Mouse (Mus musculus) skeletal muscle tissue, adult 2 months (tissue): Measurements from ENCODE around the gene Kazald1.
"Not testable (repeated sequence)": the region's sequence is repeated elsewhere in the genome, so short reads cannot be mapped to it uniquely, and the experiment has no call there.

Experiments
- DNase-seq: peaks from one replicate; pipeline ENCODE4 v3.0.0-alpha.2; 2012; ENCODE audit warnings: low read depth, low spot score

The Kazald1 gene

DNA sequence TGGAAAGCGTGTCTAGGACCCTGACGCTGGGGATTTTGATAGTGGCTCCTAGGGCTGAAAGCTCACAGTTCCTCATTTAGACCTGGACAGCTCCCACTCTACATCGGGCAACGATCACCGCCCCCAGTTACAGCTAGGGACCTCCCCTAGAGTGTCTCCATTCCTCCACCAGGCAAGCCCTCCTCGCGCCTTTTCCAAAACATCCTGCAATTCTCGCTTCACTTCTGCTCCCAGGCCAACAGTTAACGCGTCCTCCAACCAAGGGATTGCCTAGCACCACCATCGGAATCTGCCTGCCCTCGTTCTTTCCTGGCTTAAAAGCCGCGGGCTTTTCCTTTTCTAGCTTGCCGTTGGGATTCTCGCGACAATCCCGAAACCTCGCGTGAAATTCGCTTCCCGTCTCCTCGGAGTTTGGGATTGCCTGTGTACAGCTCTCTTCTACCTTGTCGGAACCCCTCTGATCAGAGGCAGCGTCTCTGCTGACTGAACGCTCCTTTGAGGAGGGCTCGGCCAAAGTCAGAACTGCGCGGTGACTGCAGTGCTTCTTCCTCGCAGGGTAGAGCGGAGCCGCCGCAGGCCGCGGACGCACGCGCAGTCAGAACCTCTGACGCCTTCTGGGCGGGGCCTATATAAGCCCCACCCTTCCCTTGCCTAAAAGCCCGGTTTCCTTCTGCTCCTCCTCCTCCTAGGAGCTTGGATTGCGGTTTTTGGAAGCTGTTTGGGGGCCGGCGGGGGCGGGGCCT is at the start of gene Kazald1:
Gene Kazald1 (plus strand): TSS at position 662 of the 743 bp plus-strand sequence.
- peak; percentile 95 for DNase-seq

DNA sequence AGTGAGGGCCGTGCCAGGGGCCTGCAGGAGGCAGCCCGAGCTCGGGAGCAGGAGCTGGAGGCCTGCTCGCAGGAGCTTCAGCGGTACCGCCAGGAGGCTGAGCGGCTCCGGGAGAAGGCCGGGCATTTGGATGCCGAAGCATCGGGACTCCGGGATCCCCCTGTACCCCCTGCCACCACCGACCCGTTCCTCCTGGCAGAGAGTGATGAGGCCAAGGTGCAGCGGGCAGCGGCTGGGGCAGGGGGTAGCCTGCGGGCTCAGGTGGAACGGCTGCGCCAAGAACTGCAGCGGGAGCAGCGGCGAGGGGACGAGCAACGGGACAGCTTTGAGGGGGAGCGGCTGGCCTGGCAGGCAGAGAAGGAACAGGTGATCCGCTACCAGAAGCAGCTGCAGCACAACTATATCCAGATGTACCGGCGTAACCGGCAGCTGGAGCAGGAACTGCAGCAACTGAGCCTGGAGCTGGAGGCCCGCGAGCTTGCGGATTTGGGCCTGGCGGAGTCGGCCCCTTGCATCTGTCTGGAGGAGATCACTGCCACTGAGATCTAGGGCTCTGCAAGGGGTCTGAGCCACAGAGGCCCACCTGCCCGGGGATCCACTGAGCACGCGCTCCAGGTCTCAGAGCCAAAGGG is 49.0 kb upstream of the Kazald1 start:
- no peak for DNase-seq

DNA sequence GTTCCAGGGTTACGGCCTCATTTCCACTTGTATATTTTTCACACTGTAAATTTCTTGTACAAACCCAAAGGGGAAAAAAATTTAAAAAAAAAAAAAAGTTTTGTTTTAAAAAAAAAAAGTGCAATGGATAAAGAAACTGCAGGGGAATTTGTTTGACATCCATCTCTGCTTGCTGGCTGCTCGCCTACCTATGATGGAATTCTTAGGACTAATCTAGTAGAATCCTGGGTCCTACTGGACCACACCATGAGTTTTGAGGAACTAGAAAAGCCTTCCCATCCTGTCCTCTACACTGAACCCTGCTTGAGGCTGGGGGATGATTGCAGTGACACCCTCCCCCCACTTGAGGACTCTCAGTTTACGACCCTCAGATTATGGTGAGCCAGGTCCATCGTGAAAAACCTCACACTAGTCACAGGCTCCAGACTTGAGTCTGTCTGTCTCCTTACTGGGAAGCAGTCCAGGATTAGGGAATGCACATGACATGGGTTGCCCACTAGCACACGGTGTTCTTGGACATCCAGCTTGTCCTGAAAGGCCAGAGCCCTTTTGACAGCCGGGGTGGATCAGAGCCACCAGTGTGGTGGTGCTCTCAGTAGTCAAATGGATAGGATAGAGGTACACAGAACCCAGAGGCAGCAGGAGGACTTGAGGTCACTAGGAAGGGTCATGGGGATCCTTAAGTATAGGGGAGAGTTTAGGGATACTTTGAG is 47.9 kb upstream of the Kazald1 start:
- DNase-seq = peak; percentile 87

DNA sequence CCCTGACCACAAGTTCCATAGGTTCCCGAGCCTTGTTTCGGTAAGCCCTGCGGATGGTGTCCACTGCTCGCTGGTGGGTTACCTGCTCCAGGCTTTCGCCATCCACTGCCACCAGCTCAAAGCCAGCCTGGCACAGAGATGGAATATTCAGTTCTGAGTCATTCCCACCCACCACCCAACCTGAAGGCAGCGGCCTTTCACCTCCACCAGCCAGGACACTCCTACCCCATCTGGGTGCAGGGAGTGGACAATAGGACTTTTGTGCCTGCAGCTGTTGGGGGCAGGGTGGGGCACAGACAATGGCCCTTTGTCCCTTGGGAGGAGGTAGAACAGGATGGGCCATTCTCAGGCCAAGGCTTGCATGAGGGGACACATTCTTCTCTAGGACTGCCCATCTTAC is 47.2 kb upstream of the Kazald1 start:
- no peak for DNase-seq

DNA sequence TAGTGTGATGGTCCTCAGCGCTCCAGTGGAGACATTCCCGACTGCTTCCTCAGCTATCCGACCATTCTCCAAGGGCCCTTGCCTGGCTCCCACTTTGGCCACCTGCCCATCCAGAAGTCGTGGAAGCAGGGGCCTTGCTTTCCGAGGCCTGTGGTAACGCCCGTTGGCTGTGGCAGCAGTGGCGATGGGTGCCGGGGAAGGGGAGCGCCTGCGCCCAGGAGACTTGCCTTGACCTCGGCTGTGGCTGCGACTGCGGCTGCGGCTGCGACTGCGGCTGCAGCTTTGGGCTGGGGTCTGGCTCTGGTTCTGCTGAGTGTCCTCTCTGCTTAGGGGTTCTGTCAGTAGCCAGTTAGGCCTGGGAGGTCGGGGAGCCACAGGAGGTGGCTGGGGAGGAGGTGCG is 46.3 kb upstream of the Kazald1 start:
- no peak for DNase-seq

DNA sequence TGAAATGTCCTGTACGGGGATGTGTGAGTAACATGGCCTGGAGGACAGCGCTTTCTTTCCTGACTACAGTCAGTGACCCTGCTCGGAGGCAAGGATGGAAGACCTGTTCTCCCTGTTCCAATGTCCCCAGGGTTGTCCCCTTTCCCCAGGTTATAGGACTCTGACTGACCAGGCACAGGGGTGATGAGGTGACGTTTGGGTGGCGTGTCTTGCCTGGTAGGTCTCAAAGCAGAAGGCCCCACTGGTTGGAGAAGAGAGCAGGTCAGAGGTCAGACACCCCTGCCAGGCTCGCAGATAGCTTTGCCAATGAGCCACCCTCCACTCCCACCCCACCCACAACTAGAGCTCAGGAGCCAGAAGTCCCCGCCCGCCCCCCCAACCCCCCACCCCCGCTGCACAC is 45.5 kb upstream of the Kazald1 start:
- no peak for DNase-seq

DNA sequence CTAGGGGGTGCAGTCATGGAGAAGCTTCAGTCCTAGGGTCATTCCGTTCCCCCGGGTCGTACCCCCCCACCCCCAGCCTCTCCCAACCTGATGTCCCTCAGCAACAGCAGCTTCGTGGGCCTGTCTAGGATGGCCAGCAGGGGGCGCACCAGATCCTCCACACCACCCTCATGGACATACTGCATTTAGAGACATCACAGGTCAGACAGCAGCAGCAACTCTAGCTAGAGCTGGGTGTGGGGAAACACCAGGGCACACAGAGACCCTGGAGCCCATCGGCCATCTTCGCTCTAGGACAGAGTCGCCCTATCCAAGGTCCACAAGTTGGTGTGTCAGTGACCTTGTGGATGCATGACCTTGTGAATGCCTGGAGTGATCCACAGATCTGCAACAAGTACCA is 44.9 kb upstream of the Kazald1 start:
- no peak for DNase-seq

DNA sequence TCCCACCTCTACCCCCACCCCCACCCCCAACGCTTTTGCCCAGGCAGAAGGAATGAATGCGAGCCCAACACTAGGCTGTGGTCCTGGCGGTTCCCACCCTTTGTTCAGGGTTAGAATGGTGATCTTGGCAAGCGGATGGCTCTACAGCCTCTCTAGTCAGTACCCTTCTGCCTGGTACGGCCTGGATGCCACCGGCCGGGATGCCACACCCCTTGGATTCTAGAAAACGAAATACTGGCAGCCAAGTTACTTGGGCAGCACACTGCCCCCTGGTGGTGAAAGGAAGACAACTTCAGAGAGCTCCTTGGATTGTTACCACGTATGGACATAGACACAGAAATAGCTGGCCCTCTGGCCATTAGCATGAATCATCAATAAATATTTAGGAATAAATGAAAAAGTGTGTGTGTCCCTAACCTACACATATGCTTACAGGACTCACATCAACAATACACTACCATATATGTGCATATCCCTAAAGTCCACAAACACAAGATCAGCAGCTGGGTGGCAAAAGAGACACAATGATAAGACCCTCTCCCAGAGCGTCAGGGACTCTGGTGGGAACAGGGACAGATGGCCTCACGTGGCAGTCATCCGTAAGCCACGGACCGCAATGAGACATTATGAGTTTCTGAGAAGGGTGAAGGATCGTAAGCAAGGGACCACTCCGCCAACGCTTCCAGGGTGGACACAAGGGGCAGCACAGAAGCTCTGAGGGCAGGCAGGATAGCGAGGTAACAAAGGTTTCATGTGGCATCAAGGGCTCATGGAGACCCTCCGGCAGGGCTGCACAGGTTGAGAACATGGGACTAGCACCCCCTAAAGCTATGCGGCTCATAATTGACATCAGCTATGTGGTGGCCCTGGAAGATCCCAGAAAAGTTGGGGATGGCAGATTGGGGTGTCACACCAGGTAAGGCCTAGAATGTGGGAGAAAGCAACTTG is 44.0 kb upstream of the Kazald1 start:
- peak; percentile 88 for DNase-seq

DNA sequence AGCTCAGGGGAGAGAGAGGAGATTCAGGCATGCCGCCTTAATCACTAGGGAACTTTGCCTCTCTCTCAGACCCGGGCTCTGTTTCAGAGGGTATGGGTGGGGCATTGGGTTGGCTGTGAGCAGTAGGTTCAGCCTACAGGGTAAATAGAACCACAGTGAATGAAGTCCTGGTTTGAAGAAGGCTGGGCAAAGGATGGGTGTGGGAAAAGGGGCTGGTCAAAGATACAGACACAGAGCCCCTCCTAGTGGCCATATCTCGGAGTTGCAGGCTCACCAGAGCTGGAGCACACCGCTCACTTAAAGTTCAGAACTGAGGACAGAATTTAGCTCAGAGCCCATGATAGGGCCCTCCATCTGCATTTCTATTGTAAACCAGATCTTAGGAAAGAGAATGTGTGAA is 43.3 kb upstream of the Kazald1 start:
- DNase-seq = peak; percentile 76

DNA sequence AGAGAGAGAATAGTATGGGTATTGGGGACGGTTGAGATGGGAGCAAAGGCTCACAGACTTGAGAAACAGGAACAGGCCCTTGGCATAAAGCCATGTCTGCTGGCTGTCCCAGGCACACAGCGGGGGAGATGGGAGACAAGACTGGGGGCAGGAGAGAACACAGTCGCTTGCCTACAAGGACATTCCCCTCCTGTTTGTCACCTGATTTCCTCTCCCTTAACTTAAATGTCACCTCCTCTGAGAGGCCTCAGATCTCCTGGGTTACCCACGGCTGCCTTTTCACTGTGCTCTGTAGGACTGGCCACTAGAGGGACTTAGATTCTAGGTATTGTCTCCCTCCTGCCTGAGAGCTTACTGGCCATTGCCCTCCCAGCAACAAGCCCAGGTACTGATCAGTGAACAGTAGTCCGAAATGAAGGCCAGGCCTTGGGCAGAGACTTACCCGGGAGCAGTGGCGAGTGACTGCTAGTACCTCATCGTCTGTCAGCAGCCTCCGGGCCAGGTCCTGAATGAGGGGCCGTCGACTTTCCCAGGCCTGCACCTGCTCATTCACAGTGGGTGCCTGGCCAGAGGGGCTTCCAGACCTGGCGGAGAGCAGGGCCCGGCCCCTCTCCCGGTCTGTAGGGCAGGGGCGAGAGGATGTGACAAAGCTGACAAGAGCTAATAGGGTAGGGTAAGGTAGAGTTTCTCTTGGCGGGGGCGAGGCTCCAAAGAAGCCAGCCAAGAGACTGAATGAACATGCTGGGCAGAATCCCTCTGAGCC is 42.3 kb upstream of the Kazald1 start:
- DNase-seq = no peak

DNA sequence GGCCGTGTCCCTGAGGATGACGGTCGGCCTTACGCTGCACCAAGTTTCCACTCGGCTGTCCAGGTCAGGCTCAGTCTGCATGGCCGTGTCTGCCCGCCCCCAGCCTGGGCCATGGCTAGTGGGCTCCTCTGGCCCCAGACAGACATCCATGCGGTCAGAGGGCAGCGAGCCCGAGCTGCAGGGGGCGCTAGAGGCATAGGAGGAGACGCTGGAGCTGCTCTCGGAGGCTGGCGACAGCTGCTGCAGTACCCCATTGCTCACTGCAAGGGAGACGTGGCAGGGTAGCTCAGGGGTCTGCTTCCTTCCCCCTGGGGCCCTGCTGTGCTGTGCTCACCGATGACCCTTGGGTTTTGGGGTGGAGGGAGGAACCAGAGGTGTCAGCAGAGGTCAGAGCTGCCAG is 38.2 kb upstream of the Kazald1 start:
- no peak for DNase-seq

DNA sequence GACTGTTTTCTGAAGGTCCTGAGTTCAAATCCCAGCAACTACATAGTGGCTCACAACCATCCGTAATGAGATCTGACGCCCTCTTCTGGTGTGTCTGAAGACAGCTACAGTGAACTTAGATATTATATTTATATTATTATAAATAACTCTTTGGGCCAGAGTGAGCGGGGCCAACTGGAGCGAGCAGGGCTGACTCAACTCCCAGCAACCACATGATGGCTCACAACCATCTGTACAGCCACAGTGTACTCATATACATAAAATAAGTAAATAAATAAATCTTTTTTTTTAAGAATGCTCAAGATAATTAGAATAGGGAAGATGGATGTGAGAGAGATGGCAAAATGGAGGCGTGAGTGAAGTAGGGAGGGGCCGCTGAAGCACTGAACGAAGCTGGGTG is 36.8 kb upstream of the Kazald1 start:
- DNase-seq = not testable (repeated sequence)

DNA sequence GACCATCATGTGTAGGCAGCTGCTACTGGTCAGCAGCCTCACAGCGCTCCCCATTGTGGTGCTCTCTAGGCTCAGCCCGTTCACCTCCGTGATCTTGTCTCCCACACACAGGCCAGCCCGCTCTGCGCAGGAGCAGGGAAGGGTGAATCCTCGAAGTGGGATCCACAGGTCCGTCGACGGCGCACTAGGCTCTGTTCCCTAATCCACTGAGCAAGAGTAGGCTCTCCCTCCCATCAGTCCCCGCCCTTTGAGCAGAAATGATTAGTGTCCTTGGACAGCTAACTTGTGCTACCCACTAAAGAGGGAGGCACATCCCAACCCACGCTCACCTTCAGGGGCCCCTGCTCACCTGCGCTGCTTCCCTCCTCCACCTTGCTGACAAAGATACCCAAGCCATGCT is 34.8 kb upstream of the Kazald1 start:
- DNase-seq = no peak

DNA sequence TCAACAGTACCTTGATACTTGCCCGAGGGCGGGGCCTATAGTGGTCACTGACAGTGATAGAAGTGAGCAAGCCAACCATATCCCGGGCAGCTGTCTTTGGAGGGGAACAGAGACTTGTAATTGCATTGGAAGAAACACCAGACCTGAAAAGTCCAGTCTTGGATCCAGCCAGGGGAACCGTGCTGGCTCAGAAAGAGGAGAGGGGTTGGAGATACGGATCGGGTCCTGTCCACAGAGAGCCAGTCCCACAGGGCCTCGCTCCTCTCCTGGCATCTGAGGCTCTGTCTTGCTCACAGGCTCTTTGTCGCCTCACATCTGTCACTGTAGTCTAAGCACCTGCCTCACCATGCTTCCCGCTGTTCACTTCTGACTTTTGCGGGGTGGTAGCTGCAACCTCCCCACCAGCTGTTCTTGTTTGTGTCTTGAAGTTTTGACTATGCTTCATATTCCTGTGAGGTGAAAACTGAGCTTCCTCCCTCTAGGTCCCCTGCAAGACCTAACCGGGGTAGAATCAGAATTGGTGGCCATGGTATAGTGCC is 30.6 kb upstream of the Kazald1 start:
- DNase-seq = no peak

DNA sequence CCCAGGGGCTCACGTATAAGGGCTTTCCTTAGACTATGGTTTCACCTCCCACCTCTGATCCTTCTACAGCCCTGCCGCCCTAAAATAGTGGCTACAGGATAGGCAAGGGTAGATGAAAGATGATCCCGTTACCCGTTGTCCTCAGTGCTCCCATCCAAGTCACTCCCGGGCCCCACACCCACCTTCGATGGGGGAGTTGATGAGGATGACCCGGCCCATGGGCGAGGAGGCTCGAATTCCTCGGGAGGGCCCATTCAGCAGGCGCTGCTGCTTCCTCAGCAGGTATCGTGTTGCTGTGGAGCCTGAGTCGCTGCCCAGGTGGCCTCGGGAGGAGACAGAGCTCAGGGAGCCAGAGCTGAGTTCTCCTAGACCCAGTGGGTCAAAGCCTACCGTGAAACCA is 29.8 kb upstream of the Kazald1 start:
- peak; percentile 90 for DNase-seq

DNA sequence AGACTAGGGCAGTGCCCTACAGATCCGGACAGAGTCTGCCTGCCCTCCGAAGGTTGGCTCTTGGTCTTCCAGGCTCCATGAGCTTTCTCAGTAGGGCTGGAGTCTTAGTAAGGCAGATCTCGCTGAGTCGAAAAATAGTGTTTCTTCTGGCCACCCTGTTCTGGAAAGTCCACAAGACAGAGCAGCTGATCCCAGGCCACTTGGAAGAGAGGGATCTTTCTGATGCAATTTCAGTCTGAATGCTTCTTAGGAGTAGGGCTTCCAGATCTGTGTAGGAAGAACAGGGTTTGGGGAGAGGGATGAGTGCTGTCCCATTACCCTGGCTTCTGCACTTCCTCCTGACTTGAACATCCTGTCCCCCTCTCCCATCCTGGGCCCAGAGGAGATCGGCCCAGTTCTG is 29.4 kb upstream of the Kazald1 start, which contains the start of gene Pdzd7:
Gene Pdzd7 (minus strand): TSS at position 67 of the 400 bp plus-strand sequence.
- no peak for DNase-seq

DNA sequence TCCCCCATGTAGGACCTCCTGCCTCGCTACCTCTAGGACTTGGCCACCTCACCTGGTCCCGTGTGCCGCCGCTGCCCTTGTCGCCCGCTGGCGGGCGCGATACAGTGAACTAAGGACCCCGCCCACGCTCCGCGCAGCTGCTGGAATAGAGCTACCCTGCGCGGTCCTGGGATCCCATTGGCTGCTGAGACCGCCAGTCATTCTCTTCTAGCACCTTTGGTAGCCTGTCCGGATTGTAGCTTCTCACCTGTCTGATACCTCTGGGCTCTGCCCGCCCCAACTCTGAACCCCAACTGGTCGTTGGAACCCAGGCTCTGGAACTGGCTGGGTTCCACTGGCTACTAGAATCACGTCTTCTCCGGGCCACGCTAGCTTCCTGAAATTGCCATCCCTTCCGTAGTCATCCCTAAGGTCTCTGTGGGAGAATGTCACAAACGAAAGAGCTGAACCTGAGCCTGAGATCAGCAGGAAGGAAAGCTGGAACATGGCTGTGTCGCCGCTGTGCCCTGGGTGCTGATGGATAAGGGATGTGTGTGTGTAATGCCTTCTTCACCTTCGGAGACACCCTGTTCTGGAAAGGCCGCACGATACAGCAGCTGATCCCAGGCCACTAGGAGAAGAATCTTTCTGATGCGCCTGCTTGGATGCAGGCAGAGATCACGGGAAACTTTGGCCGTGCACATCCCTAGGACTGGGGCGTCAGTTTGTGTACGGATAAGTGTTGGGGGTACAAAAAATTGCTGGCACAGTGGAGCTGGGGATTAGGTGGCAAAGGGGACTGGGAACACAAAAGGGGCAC is 28.3 kb upstream of the Kazald1 start:
- peak; percentile 88 for DNase-seq

DNA sequence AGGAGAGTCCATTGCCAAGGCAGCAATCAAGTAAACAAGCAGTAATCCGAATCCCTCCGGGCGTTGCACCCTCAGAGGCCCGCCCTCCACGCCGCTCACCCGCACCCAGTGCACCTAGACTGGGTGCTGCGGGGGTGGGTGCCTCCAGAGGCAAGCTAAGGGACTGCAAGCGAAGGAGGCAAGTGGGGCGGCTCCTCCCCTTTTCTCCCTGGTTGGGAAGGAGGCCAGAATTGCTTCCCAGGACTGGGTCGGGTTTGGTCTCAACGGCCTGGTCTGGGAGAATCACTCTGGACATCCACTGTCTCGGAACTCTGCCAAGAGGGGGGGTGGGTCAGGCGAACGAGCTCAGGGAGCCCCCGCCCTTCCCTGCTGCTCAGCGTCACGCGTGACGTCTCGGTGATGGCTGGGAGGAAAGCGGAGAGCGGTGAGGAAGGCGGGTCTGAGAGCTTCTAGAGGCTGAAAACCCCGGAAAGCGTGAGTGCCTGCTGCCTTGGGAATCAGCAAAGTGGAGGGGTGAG is 27.6 kb upstream of the Kazald1 start, which contains the start of gene Sfxn3:
Gene Sfxn3 (plus strand): TSS at position 87 of the 518 bp plus-strand sequence.
- peak; percentile 96 for DNase-seq

DNA sequence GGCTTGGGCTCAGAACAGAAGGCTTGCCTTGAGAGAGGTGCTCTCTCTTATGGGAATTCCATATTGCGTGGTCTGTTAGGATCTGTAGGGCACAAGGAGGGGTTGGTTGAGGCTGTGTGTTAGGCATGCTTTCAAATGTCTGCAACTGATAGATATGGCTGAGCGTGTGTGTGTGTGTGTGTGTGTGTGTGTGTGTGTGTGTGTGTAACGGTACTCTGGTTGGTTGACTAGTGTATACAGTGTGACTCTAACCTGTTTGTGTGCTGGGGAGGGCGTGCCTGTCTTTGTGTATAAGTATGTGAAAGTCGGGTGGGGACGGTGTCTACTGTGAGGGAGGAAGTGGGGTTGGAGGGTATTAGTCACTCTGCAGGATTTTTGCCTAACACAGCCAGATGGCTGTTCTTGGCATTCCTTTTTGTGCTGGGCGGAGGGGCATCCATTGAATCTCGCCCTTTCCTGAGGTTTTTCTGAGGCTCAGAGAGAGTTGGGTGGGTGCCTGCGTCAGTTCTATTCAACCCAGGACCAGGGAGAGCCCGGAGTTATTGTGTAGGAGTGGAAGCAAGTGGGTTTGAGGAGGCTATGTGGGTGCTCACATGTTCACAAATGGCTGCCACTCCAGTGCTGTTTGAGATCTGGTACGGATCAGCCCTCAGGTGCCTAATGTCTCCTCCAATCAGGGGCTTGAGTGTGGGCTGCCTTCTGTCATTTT is 27.0 kb upstream of the Kazald1 start:
- DNase-seq = peak; percentile 66
